Mouse (Mus musculus) kidney, postnatal 25 days (tissue): Measurements from ENCODE around the gene Atp2b2.

ENCODE experiments used
- DNase-seq, 2 experiments: peaks; one replicate each; pipeline ENCODE4 v3.0.0; 2021; ENCODE audit warnings: mixed read lengths in 2 of 2

Atp2b2 gene

DNA sequence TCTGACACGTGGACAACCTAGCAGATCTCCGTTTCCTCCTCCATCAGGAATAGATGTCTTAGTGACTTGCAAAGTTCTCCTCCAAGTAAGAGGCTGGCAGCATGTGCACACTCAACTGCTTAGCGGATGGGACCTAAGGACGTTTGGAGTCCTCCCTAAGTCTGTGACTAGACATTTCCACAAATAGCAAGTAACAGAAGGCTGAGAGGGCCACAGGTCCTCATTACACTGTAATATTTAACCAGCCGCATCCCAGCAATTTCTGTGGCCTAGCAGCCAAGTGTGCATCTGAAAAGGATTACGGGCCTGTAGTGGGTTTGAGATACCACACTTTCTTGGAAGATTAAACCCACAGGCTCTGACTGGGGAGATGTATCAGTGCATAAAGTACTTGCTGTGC is 30.4 kb downstream of the Atp2b2 start:
- DNase-seq: peak; percentile 21 to 46

DNA sequence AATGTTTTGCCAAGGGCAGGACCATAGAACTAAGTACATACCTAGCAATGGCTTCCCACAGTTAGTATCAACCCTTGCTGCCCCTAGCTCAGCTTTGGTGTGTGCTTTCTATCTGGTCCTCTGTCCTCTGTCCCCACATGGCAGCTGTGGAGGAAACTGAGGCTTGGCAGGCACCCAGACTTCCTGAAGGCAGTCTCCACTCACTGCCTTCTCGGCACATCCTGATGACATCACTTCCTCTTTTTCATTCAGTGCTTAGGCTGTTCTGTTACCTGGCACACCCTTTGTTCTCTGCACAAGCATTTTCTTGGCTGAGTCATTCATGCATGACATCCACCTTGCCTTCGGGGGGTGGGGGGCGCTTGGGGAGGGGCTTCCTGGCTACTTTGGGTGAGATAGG is 38.6 kb downstream of the Atp2b2 start:
- DNase-seq: no peak

DNA sequence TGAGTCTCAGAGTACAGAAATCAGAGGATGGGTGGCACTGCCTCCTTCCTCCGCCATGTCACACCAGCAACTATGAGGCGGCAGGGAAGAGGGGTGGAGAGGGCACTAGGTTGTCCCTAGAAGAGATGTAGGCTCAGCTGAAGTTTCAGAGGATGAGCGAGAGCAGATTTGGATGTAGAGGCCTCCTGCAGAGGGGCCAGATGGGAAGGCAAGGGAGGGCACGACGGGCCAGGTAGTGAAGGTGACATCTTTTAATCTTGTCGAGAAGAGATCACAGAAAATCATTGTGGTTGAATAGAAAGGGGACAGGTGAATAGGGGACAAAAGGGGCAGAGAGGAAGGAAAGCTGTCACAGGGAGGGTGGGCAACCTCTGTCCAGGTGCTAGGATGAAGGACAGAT is 41.5 kb downstream of the Atp2b2 start:
- no peak for DNase-seq

DNA sequence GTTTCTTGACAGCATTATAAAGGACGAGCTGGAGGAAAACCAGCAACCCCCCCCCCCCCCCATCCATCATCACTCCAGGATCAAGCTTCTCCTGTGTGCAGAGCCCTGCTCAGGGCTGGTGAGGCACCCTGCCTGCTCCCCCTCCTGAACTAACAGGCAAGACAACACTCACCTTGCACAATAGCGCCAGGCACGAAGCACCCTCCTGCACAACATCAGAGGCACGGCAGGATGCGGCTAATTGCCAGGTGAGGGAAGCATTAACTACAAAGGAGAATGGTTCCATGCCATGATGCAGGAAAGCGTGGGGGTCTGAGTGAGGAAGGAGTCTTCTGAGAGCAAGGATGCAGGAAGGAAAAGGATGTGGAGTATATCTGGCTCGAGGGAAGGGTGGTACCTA is 42.1 kb downstream of the Atp2b2 start:
- DNase-seq: no peak

DNA sequence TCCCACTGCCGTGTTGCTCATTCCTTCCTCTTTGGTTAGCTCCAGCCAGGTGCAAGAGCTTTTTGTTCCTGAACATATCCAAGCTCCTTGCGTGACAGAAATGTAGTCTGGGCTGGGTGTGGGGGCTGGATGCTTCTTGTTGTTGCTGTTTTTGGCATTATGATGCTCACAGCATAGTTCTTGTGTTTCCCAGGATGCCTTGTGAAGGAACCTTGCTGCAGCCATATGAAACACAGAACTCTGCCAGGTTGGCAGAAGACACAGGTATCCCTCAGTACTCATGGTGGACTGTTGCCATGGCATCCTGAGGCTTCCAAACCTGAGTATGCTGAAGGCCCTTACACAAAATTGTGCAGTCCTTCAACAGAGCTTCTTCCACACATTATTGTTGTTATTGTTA is 44.0 kb downstream of the Atp2b2 start:
- DNase-seq: no peak

DNA sequence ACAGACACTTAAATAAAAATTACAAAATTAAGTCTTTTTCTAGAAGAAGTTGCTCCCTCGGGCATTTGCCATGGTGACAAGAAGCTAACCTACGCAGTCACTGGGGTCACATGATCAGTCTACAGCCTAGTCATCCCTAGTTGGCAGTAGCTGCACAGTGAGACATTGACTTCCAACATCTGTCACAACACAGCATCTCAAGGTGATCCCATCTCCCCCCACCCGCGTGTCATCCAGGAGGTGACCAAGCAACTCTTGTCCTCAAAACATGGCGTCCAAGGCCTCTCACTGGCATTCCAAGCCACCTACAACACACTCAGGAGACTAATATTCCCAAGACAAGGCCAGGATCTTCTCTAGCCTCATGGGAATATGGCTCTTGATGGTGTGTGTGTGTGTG is 48.2 kb downstream of the Atp2b2 start:
- DNase-seq: no peak

DNA sequence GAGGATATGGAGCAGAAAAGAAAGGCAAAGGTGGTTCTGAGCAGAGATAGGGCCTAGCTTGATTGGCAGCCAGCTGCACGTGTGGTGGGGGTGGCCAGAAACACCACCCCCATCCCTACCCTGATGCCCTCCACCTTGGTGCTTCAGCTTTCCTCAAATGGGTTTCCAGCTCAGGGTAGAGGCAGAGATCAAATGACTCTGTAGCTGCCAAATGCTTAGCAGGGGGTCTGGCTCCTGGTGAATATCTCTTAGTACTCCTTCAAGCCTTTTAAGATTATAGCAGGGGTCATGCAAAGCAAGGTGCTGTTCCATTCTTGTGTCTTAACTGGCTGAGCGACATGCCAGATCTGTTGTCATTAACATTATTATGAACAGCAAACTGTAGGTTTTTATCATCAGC is 50.3 kb downstream of the Atp2b2 start:
- no peak for DNase-seq

DNA sequence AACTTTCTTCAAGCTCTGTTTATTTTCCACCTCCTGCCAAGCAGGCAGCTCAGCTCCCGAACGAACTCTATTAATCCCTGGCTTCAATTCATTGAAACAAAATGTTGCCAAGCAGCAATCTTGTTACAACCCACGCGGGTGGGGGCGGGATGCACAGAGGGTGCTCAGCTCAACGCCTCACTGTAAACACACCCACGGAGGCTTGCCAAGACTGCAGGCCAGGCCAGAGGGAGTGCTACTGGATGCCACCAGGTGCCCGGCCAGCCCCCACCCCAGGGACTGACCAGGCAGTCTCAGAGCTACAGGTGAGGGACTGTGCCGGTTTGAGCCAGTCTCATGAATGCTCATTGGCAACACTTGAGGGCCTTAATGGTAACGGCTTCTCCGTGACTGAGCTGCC is 50.9 kb downstream of the Atp2b2 start:
- peak; percentile 62 to 86 for DNase-seq

DNA sequence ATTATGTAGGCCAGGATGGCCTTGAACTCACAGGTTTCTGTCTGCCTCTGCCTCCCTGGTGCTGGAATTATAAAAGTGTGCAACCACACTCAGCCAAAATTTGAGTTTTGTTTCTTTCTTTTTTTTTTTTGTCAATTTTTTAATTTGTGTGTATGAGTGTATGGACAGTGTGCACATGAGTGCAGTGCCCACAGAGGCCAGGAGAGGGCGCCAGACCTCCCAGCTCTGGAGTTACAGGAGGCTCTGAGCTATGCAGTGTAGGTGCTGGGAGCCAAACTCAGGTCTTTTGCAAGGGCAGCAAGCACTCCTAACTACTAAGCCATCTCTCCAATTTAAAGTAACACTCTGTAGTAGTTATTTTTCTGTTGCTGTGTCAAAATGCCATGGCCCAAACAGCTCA is 52.4 kb downstream of the Atp2b2 start:
- no peak for DNase-seq

DNA sequence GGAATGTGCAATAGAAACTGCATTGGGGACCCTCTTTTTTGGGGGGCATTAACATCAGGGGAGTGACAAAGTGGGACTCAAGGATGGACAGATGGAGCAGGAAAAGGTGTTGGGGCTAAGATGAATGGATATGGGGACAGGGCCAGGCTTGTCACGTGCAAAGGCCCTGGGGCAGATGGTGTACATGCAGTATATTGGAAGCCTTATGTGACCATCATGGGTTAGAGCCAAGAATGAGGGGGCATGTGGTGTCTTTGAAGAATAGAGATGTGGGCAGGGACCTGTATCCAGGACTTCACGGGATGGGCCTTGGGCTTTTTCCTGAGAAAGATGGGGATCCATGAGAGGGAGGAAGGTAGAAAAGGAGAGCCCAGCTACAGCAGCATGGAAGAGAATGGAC is 53.9 kb downstream of the Atp2b2 start:
- no peak for DNase-seq

DNA sequence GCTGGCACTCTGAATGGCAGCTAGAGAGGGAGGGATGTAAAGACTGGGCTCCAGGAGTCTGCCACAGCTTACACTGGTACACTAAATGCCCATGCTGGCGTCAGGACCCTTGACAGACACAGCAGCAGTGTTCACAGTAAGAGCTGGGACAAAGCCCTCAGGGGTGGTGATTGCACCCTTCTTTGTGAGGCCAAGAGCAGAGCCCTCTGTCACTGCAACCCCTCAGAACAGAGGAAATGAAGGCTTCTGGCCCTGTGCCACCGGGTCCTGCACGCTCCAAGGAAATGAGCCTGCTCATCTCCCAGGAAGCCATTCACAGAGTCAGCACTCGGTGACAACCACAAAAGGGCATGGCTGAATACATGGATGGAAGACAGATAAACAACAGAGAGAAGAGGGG is 55.7 kb downstream of the Atp2b2 start:
- no peak for DNase-seq

DNA sequence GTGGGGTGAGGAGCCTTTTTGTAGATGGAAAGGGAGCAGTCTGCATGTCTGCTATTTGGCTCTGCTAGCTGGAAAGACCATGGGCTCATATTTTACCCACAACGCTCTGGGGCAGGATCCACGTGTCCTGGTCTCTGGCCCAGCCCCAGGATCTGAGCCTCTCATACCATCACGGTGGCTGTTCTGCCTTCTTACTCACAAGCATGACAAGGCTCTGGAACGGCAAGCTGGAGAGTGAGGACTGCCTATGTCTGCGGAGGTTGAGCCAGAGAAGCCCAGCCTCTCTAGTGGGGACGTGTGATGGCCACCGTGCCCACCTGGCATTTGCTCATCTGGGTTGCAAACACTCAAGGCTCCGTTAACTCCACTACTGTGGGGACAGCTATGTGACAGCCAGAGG is 63.7 kb downstream of the Atp2b2 start:
- DNase-seq: no peak

DNA sequence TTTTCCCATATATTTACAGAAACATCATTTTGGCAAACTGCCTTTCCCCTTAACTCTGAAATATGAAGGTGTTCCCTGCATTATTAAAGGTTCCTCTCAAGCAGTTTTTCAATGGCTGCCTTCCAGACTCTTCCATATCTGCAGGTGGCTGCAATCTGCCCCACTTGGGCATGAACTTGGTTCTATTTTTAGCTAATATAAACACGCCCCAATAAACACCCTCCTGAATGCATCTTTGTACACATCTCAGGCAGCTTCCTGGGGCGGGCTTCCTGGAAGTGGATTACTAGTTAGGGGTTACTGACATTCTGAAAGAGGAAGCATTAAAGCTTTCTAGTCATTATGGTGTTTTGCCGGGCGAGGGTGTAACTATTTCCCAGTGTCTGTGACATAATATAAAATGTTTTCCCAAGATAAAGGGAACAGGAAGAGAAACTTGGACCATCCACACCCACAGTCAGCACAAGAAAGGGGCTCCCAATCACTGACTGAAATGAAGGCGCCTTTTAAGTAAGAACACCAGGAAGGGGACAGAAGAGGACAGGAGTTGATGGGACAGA is 64.2 kb downstream of the Atp2b2 start:
- DNase-seq: no peak

DNA sequence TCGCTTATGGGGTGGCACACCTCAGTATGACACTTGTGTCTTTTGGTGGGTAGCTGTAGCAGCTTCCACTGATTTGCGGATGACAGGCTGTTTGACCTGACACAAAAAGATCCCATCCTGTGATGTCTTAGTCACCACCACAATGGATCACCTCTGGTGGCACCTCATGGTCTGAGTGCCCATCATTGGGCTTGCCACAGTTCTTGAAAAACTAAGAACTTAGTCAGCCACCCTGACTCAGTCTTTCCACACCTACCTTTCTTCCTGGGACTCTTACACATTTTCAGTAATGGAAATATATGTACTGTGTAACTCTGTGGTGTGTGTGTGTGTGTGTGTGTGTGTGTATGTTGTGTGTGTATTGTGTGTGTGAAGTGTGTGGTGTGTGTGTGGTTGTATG is 71.5 kb downstream of the Atp2b2 start:
- no peak for DNase-seq

DNA sequence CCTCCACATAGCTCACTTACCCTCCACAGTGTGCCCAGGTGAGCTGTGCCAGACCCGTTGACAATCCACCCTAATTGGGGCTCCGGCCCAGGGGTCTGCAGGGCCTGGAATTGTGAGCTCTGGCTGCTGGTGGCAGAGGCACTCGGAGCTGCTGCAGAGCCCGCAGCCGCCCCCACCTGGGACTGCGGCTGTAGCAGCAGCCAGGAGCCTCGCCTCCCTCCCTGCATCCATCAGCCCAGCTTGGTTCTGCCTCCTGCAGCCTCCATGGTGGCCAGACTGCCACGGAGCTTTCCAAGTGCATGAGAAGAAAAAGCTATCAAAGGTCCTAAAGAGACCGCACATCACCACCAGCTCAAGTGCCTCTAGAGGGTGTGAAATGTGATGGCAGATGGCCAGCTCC is 71.9 kb downstream of the Atp2b2 start:
- DNase-seq: no peak

DNA sequence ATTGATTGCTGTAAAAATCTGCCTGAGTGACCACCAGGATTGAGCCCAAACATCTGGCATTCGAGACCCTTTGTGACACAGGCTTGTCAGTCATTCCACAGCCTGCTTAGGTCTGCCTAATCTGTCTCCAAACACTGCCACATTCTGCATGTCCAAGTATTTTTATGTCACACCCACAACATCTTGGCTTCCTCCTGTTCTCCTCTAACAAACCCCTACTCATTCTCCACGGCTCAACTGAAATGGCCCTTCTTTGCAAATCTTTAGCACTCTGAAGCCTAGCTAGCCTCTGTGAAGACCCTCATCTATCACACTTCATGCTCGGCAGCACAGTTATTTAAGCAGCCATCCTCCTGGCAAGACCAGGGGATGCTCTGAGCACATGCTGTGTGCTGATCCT is 72.7 kb downstream of the Atp2b2 start:
- DNase-seq: no peak

DNA sequence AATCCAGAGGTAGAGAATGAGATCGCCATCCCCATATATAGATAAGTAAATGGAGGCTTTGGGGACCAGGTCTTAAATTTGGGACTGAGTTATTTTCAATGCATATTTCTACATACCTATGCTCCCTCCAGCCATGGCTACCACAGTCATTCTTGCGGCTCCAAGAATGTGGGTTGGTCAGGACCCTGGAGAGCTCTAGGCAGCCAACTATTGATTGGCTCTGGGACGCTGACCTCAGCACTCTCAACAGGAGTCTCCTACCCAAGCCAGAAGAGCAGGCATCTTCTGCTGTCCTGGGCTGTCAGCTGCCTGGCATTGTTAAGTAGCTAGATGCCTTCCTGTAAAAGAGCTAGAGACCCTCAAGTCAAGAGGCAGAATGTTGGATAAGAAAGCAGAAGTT is 79.6 kb downstream of the Atp2b2 start:
- DNase-seq: peak; percentile 44 to 46

DNA sequence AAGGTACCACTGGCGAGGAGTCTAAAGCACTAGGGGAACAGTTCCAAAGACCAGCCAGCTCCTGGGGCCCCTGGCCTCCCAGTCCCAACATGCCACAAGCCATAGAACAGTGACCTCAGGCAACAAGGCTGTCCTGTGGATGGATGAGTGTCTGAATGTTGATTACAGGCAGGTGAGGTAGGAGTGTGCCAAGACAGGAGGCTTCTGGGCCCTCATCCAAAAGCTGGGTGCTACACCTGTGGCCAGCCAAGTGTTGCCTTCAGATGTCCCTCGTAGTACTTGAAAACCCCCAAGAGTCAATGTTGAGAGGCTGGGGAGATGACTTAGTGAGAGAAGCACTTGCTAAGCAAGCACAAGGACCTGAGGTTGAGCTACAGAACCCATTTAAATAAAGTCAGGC is 80.8 kb downstream of the Atp2b2 start:
- DNase-seq: no peak

DNA sequence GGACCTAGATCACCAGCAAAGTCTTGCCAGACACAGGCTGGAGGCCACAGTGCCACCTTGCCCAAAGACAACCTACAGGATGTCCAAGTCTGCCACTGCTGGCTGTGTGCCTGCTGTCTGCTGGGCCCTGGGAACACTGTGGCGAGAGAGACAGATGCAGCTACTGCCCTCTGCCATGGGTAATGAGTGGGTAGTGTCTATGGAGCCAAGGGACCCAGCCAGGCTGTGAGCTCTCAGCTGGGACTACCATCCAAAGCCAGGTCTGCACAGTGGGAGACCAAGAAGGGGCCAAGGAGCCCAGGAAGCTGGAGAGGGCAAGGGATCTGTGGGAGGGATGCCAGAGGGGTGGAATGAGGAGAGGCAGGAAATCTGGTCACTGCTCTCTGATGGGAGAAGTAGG is 83.1 kb downstream of the Atp2b2 start:
- no peak for DNase-seq

DNA sequence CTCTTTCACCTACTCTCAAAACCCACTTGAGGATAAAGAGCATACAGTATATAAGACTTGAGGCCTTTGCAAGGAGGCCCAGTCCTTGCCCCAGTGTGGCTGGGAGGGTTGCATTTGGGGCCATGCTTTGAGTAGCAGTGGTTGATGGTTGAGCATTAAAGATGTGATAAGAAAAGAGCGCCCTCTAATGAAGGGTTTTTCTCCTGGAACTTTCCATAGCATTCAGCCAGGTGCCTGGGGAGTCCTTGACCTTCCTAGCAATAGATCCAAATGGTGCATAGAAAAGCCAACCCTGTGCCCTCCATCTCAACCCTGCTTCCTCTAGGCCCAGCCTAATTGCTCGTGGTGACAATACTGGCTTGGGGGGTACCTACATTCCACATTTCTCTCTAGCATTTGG is 83.7 kb downstream of the Atp2b2 start:
- no peak for DNase-seq

DNA sequence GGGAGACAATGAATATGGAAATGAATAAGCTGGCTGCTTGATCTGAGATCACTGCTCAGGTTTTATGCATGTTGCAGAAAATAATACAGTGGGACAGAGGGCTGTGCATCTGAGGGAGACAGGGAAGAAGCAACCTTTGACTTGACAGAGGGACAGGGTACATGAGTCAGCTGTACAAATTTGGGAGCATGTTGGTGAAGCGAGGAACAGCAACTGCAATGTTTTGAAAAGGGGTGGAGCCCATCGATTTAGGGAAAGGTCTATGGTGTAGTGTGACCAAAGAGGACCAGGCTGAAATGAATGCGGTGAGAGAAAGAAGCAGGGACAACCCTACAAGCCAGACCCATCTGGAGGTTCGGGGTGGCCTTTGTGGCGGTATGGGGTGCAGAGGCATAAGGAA is 84.4 kb downstream of the Atp2b2 start:
- no peak for DNase-seq

DNA sequence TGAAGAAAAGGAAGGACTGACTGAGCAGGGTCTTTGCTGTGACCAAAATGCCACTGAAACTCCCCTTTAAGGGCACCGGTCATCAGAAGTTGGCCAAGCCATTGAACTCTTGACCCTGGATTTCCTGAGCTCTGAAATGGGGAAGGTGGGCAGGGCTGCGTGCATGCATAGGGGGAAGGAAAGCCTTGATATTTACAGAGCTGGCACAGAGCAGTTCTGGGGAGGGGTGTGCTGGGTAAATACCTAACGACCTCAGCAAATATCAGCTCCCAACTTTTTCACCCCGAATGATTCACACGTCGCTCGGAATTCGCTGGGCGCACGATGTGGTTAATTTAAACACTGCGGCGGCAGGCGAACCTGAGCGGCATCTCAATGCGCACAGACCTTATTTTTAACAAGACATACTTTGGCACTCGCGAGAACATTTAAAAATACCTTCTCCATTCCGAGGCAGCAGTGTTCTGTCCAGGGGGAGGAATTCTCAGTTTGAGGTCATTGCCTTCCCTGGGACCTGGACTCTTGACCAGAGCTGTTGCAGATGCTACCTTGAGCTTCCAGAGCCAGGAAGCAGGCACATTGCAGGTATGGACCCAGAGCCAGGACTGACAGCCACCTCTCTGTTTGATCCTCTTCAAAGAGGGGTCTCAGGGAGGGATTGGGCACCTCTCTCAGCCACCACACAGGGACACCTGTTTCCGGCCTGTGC is 85.0 kb downstream of the Atp2b2 start:
- DNase-seq: no peak

DNA sequence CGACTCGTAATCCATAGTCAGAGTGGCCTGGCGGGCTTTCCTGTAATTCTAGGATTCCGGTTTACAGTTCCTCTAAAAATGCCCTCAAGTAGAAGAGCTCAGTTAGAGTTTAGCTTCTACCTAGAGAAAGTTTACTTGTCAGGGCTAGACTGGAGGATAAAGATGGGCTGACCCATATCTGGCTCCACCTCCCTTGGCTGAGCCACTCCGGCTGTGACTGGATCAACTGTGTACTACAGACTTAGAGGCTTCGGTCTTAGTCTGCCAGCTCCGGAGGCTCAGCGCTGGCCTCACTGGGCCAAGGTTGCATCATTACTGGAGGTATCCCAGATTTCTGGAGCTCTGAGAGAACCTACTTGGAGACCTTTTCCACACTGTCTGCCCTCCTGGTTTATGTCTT is 94.9 kb downstream of the Atp2b2 start:
- DNase-seq: no peak

DNA sequence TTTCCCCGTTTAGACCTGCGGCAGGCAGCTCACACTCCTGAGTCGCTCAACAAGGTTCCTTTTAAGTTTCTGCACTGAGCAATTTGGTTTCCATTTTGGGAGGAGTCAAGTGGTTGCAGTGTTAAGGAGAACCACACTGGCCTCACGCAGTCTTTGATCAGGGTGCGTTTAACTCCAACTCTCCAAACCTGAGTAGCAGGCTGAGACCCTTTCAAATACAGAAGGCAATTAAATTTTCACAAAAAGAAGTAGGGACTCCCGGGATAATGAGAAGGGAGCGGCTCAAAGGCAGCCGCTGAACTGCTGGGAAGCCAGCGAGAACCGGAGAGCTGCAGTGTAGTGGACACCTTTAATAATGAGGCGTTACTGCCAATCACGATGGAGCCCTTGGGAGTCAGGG is 100.1 kb downstream of the Atp2b2 start:
- DNase-seq: no peak

DNA sequence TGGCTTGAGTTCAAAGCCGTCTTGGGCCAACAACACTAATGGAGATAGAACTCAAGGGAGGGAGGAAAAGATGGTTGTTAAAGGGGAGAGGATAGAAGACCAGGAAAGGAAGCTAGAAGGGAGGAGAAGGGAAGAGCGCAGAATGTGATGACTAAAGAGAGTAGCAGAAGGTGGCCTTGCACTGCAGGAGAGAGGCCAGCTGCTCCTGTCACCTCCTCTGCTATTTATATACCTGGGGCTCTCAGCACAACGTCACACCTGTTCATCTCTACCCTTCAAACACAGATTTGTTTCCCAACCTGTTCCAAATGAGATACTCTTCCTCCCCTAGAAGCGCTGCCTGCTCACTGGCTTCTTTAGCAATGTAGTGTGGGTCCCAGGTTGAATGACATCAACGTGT is 101.1 kb downstream of the Atp2b2 start:
- DNase-seq: no peak
